Mouse (Mus musculus): Measurements from ENCODE around the gene Mrnip. TPM values are rescaled to one million over a fixed set of nuclear protein-coding genes. Genes with fewer than 3 reads are reported as not detected.

Gene Mrnip
- polyA plus RNA-seq, 1 experiment from 2014 or later = 15.5 TPM

GRCm38 (mm10) chr11:50190362-50190761 lies 16.1 kb downstream of the Mrnip start:
- WGBS = 74% methylated on average over 4 of the region's 4 CpGs

DNA sequence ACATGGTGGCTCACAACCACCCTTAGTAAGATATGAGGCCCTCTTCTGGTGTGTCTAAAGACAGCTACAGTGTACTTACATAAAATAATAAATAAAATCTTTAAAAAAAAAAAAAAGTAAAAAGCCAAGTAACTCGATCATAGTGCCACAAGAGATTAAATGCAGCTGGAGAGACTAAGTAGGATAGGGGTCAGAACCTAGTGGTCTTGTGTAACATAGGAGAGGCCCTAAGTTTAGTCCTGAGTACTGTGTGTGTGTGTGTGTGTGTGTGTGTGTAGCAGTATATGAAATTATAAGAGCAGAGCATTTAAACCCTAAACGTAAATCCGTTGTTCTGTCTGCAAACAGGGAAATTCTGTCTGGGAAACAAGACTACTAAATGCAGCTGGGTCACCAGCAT lies 18.0 kb downstream of the Mrnip start:
- Histone ChIP-seq H3K9me3 (ENCODE audit: control insufficient read depth, low read depth, low read length) (no peaks in the 10 kb centered on the region), H3K4me3 (ENCODE audit: low read depth, low read length) (no peak overlapping the region), H3K4me2 (replicated peaks; ENCODE audit: low read depth, low read length) (no peak overlapping the region), H3K36me3 (ENCODE audit: control insufficient read depth, insufficient read depth, low read length) (peaks cover 3% of the 10 kb centered on the region; the same call in 1 of the 2 replicates), H3K27ac (ENCODE audit: low read length) (no peak overlapping the region), H3K27me3 (ENCODE audit: control insufficient read depth, insufficient read depth, low read length) (no peaks in the 10 kb centered on the region), H3K4me1 (ENCODE audit: control insufficient read depth, insufficient read depth, low read length) (no peaks in the 10 kb centered on the region), H3K9ac (replicated peaks; ENCODE audit: low read depth, low read length) (no peak overlapping the region)
- no peak for ATAC-seq (ENCODE audit: insufficient number of reproducible peaks, insufficient read depth, low FRiP score, low read depth)
- WGBS = 77% methylated on average over 3 of the region's 3 CpGs

More at GRCm38 (mm10) chr11:50190362-50190761, 16.1 kb downstream of the Mrnip start:
- Histone ChIP-seq H3K36me3 (ENCODE audit: control insufficient read depth, insufficient read depth, low read length) (0 out of 2 replicates have a peak, but pooled peaks cover 3% of the 10 kb centered on the region), H3K4me1 (ENCODE audit: control insufficient read depth, insufficient read depth, low read length) (no peaks in the 10 kb centered on the region), H3K4me2 (replicated peaks; ENCODE audit: low read depth, low read length) (no peak overlapping the region), H3K9ac (replicated peaks; ENCODE audit: low read depth, low read length) (no peak overlapping the region), H3K27me3 (ENCODE audit: control insufficient read depth, insufficient read depth, low read length) (no peaks in the 10 kb centered on the region), H3K4me3 (ENCODE audit: low read depth, low read length) (no peak overlapping the region), H3K9me3 (ENCODE audit: control insufficient read depth, low read depth, low read length) (no peaks in the 10 kb centered on the region), H3K27ac (ENCODE audit: low read length) (no peak overlapping the region)
- no peak for ATAC-seq (ENCODE audit: insufficient number of reproducible peaks, insufficient read depth, low FRiP score, low read depth)

- ATAC-seq (ENCODE audit: insufficient number of reproducible peaks, insufficient read depth, low FRiP score, low read depth) = no peak
- peaks cover 12% of the 10 kb centered on the region for H3K36me3 ChIP-seq (ENCODE audit: control insufficient read depth, insufficient read depth, low read length)
Observed at GRCm38 (mm10) chr11:50194070-50194469, 19.8 kb downstream of the Mrnip start.

DNA sequence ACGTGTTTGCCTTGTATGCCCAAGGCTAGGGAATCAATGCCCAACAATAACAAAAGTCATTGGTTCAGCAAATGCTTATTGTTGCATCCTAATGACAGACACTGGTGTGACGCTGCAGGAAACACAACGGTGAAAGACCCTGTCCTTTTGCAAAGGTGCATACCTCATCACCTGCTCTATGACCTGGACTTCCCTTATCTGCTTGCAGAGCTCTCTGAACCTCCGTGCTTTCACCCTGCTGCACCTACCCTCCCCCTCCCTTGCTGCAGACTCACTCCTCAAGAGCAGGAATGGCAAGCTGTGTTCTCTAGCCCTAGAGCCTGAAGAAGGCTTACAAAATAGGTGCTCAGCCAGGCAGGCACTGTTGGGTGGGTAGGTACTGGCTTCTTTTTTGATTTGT lies 20.5 kb downstream of the Mrnip start:
- Histone ChIP-seq H3K36me3 (ENCODE audit: control insufficient read depth, insufficient read depth, low read length) (peaks cover 19% of the 10 kb centered on the region), H3K4me2 (replicated peaks; ENCODE audit: low read depth, low read length) (no peak overlapping the region), H3K4me3 (ENCODE audit: low read depth, low read length) (no peak overlapping the region), H3K27me3 (ENCODE audit: control insufficient read depth, insufficient read depth, low read length) (no peaks in the 10 kb centered on the region), H3K9me3 (ENCODE audit: control insufficient read depth, low read depth, low read length) (no peaks in the 10 kb centered on the region), H3K4me1 (ENCODE audit: control insufficient read depth, insufficient read depth, low read length) (no peaks in the 10 kb centered on the region), H3K27ac (ENCODE audit: low read length) (no peak overlapping the region), H3K9ac (replicated peaks; ENCODE audit: low read depth, low read length) (no peak overlapping the region)
- no peak for ATAC-seq (ENCODE audit: insufficient number of reproducible peaks, insufficient read depth, low FRiP score, low read depth)
- 63% methylated on average over 4 of the region's 4 CpGs for WGBS

More at GRCm38 (mm10) chr11:50194070-50194469, 19.8 kb downstream of the Mrnip start:
- no peak overlapping the region for H3K27ac ChIP-seq (ENCODE audit: low read length)
- 70% methylated on average over 7 of the region's 7 CpGs for WGBS
- H3K9ac ChIP-seq (replicated peaks; ENCODE audit: low read depth, low read length) = no peak overlapping the region
- H3K9me3 ChIP-seq (ENCODE audit: control insufficient read depth, low read depth, low read length) = no peaks in the 10 kb centered on the region
- H3K4me3 ChIP-seq (ENCODE audit: low read depth, low read length) = no peak overlapping the region
- H3K4me2 ChIP-seq (replicated peaks; ENCODE audit: low read depth, low read length) = no peak overlapping the region
- H3K27me3 ChIP-seq (ENCODE audit: control insufficient read depth, insufficient read depth, low read length) = no peaks in the 10 kb centered on the region
- no peaks in the 10 kb centered on the region for H3K4me1 ChIP-seq (ENCODE audit: control insufficient read depth, insufficient read depth, low read length)

- H3K36me3 ChIP-seq (ENCODE audit: control insufficient read depth, insufficient read depth, low read length) = peaks cover 46% of the 10 kb centered on the region
Observed at GRCm38 (mm10) chr11:50197500-50197899, 23.3 kb downstream of the Mrnip start.

DNA sequence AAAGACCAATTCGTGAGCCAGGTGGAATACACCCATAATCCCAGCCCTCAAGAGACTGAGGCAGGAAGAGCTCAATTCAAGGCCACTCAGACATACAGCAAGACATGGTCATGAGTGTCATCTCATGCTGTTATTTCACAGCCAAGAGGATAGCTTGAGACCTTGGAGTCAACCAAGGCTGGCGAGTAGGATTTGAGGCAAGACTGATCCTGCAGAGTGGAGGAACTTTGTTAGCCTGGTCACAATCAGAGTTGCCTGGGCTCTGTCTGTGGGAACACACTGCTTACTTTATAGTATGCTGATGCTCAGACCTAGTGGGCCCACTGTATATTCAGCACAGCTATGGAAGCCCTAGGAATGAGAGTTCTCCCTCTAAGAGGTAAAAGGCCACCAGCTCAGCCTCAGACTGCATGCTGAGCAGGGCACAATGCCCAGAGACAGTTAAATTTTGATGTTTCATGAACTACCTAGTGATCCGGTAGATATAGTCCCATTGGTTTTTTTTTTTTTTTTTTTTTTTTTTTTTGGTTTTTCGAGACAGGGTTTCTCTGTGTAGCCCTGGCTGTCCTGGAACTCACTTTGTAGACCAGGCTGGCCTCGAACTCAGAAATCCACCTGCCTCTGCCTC lies 24.1 kb downstream of the Mrnip start:
- no peaks in the 10 kb centered on the region for H3K27me3 ChIP-seq (ENCODE audit: control insufficient read depth, insufficient read depth, low read length)
- no peak overlapping the region for H3K4me3 ChIP-seq (ENCODE audit: low read depth, low read length)
- no peak for ATAC-seq (ENCODE audit: insufficient number of reproducible peaks, insufficient read depth, low FRiP score, low read depth)
- H3K27ac ChIP-seq (ENCODE audit: low read length) = no peak overlapping the region
- H3K9ac ChIP-seq (replicated peaks; ENCODE audit: low read depth, low read length) = no peak overlapping the region
- peaks cover 52% of the 10 kb centered on the region for H3K36me3 ChIP-seq (ENCODE audit: control insufficient read depth, insufficient read depth, low read length)
- 87% methylated on average over 3 of the region's 5 CpGs for WGBS
- H3K9me3 ChIP-seq (ENCODE audit: control insufficient read depth, low read depth, low read length) = no peaks in the 10 kb centered on the region
- no peak overlapping the region for H3K4me2 ChIP-seq (replicated peaks; ENCODE audit: low read depth, low read length)
- no peaks in the 10 kb centered on the region for H3K4me1 ChIP-seq (ENCODE audit: control insufficient read depth, insufficient read depth, low read length)

More at GRCm38 (mm10) chr11:50197500-50197899, 23.3 kb downstream of the Mrnip start:
- H3K4me2 ChIP-seq (replicated peaks; ENCODE audit: low read depth, low read length) = no peak overlapping the region
- no peak for ATAC-seq (ENCODE audit: insufficient number of reproducible peaks, insufficient read depth, low FRiP score, low read depth)
- no peak overlapping the region for H3K4me3 ChIP-seq (ENCODE audit: low read depth, low read length)
- H3K4me1 ChIP-seq (ENCODE audit: control insufficient read depth, insufficient read depth, low read length) = no peaks in the 10 kb centered on the region
- H3K9ac ChIP-seq (replicated peaks; ENCODE audit: low read depth, low read length) = no peak overlapping the region
- H3K9me3 ChIP-seq (ENCODE audit: control insufficient read depth, low read depth, low read length) = no peaks in the 10 kb centered on the region
- H3K27ac ChIP-seq (ENCODE audit: low read length) = no peak overlapping the region
- WGBS = 90% methylated on average over 4 of the region's 4 CpGs
- H3K27me3 ChIP-seq (ENCODE audit: control insufficient read depth, insufficient read depth, low read length) = no peaks in the 10 kb centered on the region

- Histone ChIP-seq H3K27ac (ENCODE audit: low read length) (no peak overlapping the region), H3K9me3 (ENCODE audit: control insufficient read depth, low read depth, low read length) (no peaks in the 10 kb centered on the region), H3K4me1 (ENCODE audit: control insufficient read depth, insufficient read depth, low read length) (no peaks in the 10 kb centered on the region), H3K9ac (replicated peaks; ENCODE audit: low read depth, low read length) (no peak overlapping the region), H3K27me3 (ENCODE audit: control insufficient read depth, insufficient read depth, low read length) (no peaks in the 10 kb centered on the region), H3K4me3 (ENCODE audit: low read depth, low read length) (no peak overlapping the region), H3K36me3 (ENCODE audit: control insufficient read depth, insufficient read depth, low read length) (peaks cover 54% of the 10 kb centered on the region), H3K4me2 (replicated peaks; ENCODE audit: low read depth, low read length) (no peak overlapping the region)
- 95% methylated on average over 2 of the region's 2 CpGs for WGBS
- ATAC-seq (ENCODE audit: insufficient number of reproducible peaks, insufficient read depth, low FRiP score, low read depth) = no peak
Observed at GRCm38 (mm10) chr11:50198916-50199315, 24.7 kb downstream of the Mrnip start.

DNA sequence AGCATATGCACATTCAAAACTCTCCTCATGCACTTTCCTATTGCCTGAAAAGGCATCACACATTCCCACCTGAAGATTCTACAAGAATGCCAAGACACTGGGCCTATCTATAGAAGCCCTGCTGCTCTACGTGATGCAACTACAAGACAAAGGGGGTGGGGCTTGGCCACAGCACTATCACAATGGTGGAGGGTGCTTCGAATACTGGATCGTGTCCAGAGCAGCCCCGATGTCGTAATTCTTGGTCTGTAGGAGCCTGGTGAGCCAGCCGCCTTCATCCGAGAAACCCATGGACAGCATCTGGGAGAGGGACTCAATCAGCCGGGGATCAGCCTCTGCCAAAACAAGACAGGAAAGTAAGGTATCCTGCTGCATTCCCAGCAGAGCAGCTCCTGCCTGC lies 26.4 kb downstream of the Mrnip start:
- no peak overlapping the region for H3K9ac ChIP-seq (replicated peaks; ENCODE audit: low read depth, low read length)
- H3K9me3 ChIP-seq (ENCODE audit: control insufficient read depth, low read depth, low read length) = no peaks in the 10 kb centered on the region
- H3K4me2 ChIP-seq (replicated peaks; ENCODE audit: low read depth, low read length) = no peak overlapping the region
- H3K36me3 ChIP-seq (ENCODE audit: control insufficient read depth, insufficient read depth, low read length) = peaks cover 68% of the 10 kb centered on the region
- no peak overlapping the region for H3K4me3 ChIP-seq (ENCODE audit: low read depth, low read length)
- H3K4me1 ChIP-seq (ENCODE audit: control insufficient read depth, insufficient read depth, low read length) = no peaks in the 10 kb centered on the region
- WGBS = 88% methylated on average over 8 of the region's 8 CpGs
- ATAC-seq (ENCODE audit: insufficient number of reproducible peaks, insufficient read depth, low FRiP score, low read depth) = no peak
- H3K27me3 ChIP-seq (ENCODE audit: control insufficient read depth, insufficient read depth, low read length) = no peaks in the 10 kb centered on the region
- H3K27ac ChIP-seq (ENCODE audit: low read length) = no peak overlapping the region; the same call in 1 of the 2 replicates

- Histone ChIP-seq H3K9ac (replicated peaks; ENCODE audit: low read depth, low read length) (no peak overlapping the region), H3K36me3 (ENCODE audit: control insufficient read depth, insufficient read depth, low read length) (peaks cover 78% of the 10 kb centered on the region), H3K4me1 (ENCODE audit: control insufficient read depth, insufficient read depth, low read length) (no peaks in the 10 kb centered on the region), H3K27me3 (ENCODE audit: control insufficient read depth, insufficient read depth, low read length) (no peaks in the 10 kb centered on the region), H3K9me3 (ENCODE audit: control insufficient read depth, low read depth, low read length) (no peaks in the 10 kb centered on the region), H3K27ac (ENCODE audit: low read length) (no peak overlapping the region), H3K4me2 (replicated peaks; ENCODE audit: low read depth, low read length) (no peak overlapping the region), H3K4me3 (ENCODE audit: low read depth, low read length) (no peak overlapping the region)
- ATAC-seq (ENCODE audit: insufficient number of reproducible peaks, insufficient read depth, low FRiP score, low read depth) = no peak
- WGBS = 95% methylated on average over 3 of the region's 3 CpGs
Observed at GRCm38 (mm10) chr11:50201590-50201989, 27.3 kb downstream of the Mrnip start.
